Mouse (Mus musculus): ENCODE data around the gene Mrpl38.

DNA sequence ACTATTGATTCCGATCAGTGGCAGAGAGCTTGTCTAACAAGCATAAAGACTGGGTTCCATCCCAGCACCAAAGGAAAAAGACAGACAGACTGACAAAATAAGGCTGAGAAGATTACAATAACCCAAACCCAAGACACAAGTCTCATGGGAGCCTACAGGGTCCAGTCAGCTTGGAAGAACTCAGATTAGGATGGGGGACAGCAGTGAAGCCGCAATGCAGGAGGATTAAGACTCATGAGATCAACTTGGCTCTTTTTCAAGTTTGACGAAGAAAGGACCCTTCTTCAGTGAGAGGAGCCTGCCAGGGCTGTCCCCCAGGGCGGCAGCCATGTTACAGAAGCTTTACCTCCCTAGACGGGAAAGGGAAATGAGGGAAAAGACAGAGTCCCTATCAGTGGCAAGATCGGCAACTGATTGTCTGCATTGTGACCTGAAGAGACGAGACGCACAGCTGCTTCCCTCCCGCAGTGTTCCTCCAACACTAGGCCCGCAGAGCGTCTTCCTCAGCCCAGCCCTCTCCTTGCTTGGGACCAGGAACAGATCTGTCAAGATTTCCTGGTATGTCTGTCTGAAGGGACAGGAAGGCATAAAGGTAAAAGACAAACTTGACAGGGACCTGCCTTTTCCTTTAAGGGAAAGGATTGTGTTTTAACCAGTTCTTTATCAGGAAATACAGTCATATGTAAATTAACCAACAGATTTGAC is 48.7 kb upstream of the Mrpl38 start:
- TF ChIP-seq CTCF (IDR thresholded peaks at IDR 0.05; ENCODE audit: borderline replicate concordance, insufficient read depth, low read depth, low read length) (no peak), POLR2A (IDR thresholded peaks at IDR 0.05; ENCODE audit: borderline replicate concordance, insufficient read depth, low read length) (no peak)
